In genomic region chr4:138729018-138729703, GRCm38 (mm10) we compare ENCODE assay signal across 9 mouse cellular contexts. TPM values are rescaled to one million over a fixed set of nuclear protein-coding genes. Genes with fewer than 3 reads are reported as not detected.
DNase-seq lines count a peak whose midpoint lies in the region; ATAC-seq and TF ChIP-seq lines count a peak whose summit lies in the region.
"Had no signal": no experiment of that assay in that cellular context is flagged by ENCODE, and none has a peak within 500 bp of the region (broad histone marks: within the 10 kb centered on the region; RNA-seq: fewer than 3 reads in every experiment).

No protein-coding gene starts in this region.

- peak; percentile 29 to 54 for DNase-seq in heart, adult 18-20 months
- DNase-seq in heart, postnatal 4 days, result no peak
- peak; percentile 85 for DNase-seq in brain, embryonic 14.5 days (ENCODE audit: low read depth)
- DNase-seq in kidney, adult 2 months, result peak; percentile 95
- peak; percentile 50 for DNase-seq in lung, postnatal 14 days
- no peak for DNase-seq in layer of hippocampus, postnatal 25 days (ENCODE audit: extremely low spot score in 1 of 2, low spot score in 1 of 2)
- no peak for DNase-seq in layer of hippocampus, adult 9-10 months (ENCODE audit: low spot score)

- no peak overlapping the region for H3K4me2 ChIP-seq in intestine, embryonic 16.5 days (ENCODE audit: low read depth, low read length)

- no peak overlapping the region for H3K4me3 ChIP-seq in kidney, adult 2 months (ENCODE audit: insufficient read depth, low read depth, low read length)
- H3K4me3 ChIP-seq in intestine, embryonic 16.5 days (ENCODE audit: low read length), result no peak overlapping the region

- ATAC-seq in intestine, embryonic 16.5 days, result no peak; the same call in 1 of the 2 replicates

- no peaks in the 10 kb centered on the region for H3K27me3 ChIP-seq in kidney, adult 2 months (replicated peaks; ENCODE audit: control insufficient read depth, insufficient read depth, low read length)
- H3K27me3 ChIP-seq in intestine, embryonic 16.5 days (replicated peaks; ENCODE audit: control insufficient read depth, insufficient read depth, low read length), result no peaks in the 10 kb centered on the region

- H3K36me3 ChIP-seq in kidney, adult 2 months (ENCODE audit: control insufficient read depth, insufficient read depth, low read length), result no peaks in the 10 kb centered on the region
- no peaks in the 10 kb centered on the region for H3K36me3 ChIP-seq in intestine, embryonic 16.5 days (ENCODE audit: control insufficient read depth, insufficient read depth, low read length)

- H3K4me1 ChIP-seq in kidney, adult 2 months (ENCODE audit: control insufficient read depth, insufficient read depth, low read length), result peaks cover 14% of the 10 kb centered on the region
- peaks cover 14% of the 10 kb centered on the region for H3K4me1 ChIP-seq in intestine, embryonic 16.5 days (ENCODE audit: control insufficient read depth, insufficient read depth, low read length)

- no peaks in the 10 kb centered on the region for H3K9me3 ChIP-seq in intestine, embryonic 16.5 days (ENCODE audit: control insufficient read depth, low read length)

- TF ChIP-seq POLR2A in brain, embryonic 14.5 days (IDR thresholded peaks at IDR 0.05; ENCODE audit: borderline replicate concordance, extremely low read depth, insufficient read depth, insufficient read length, poor library complexity, severe bottlenecking), result no peak
- no peak for TF ChIP-seq POLR2A in kidney, adult 2 months (IDR thresholded peaks at IDR 0.05; ENCODE audit: low read depth, low read length)

- no peak overlapping the region for H3K9ac ChIP-seq in intestine, embryonic 16.5 days (ENCODE audit: low read depth, low read length)

- 40% methylated on average over 9 of the region's 9 CpGs for WGBS in kidney, adult 2 months
- WGBS in intestine, embryonic 16.5 days, result 52% methylated on average over 9 of the region's 9 CpGs

- TF ChIP-seq CTCF in brain, embryonic 14.5 days (IDR thresholded peaks at IDR 0.05; ENCODE audit: borderline replicate concordance, extremely low read depth, insufficient read depth, insufficient read length), result no peak
- TF ChIP-seq CTCF in kidney, adult 2 months (conservative IDR thresholded peaks at IDR 0.05; ENCODE audit: insufficient read depth, insufficient read length, low read depth, low read length), result no peak

- peak overlapping the region; percentile 72 for H3K27ac ChIP-seq in kidney, adult 2 months (ENCODE audit: insufficient read depth, low read depth, low read length)
- H3K27ac ChIP-seq in intestine, embryonic 16.5 days (ENCODE audit: low read length), result no peak overlapping the region

RNA-seq across cellular contexts. Expression of gene Pla2g2c, which starts 4.6 kb away (rescaled TPM):
- under 1 TPM; 0.15 to 0.18 TPM for total RNA-seq in heart, adult 18-20 months (2021)
- total RNA-seq in heart, postnatal 4 days (2021), result not detected
- 0.24 and 0.63 TPM in 2 replicates for polyA plus RNA-seq in brain, embryonic 14.5 days (2012; rRNA removed)
- polyA plus RNA-seq in kidney, adult 2 months (2012; rRNA removed), result 0.87 and 1.2 TPM in 2 replicates
- under 1 TPM in 1 of 2 experiments, not detected in 1; 0.21 TPM for total RNA-seq in layer of hippocampus, postnatal 25 days (2021)
- 0.13 and 0.16 TPM in 2 replicates for polyA plus RNA-seq in intestine, embryonic 16.5 days (2015; fragmentation: Nextera tagmentation; extraction: Ambion mirVana)

RNA-seq across cellular contexts. Expression of gene Ubxn10, which starts 7.8 kb away (rescaled TPM):
- total RNA-seq in heart, adult 18-20 months (2021), result 1 to 10 TPM; 1.9 to 2.7 TPM
- 1 to 10 TPM in 1 of 2 experiments, under 1 TPM in 1; 0.79 to 1.0 TPM for total RNA-seq in heart, postnatal 4 days (2021)
- 3.8 and 5.3 TPM in 2 replicates for polyA plus RNA-seq in brain, embryonic 14.5 days (2012; rRNA removed)
- 5.6 and 6.8 TPM in 2 replicates for polyA plus RNA-seq in kidney, adult 2 months (2012; rRNA removed)
- 1 to 10 TPM; 1.3 to 1.6 TPM for total RNA-seq in layer of hippocampus, postnatal 25 days (2021)
- 1.3 and 1.5 TPM in 2 replicates for polyA plus RNA-seq in intestine, embryonic 16.5 days (2015; fragmentation: Nextera tagmentation; extraction: Ambion mirVana)

RNA-seq across cellular contexts. Expression of gene Pla2g2f, which starts 28.3 kb away (rescaled TPM):
- under 1 TPM; 0.28 to 0.37 TPM for total RNA-seq in heart, adult 18-20 months (2021)
- total RNA-seq in heart, postnatal 4 days (2021), result under 1 TPM in 1 of 2 experiments, not detected in 1; 0.10 TPM
- polyA plus RNA-seq in brain, embryonic 14.5 days (2012; rRNA removed), result 0.16 and 1.2 TPM in 2 replicates
- polyA plus RNA-seq in kidney, adult 2 months (2012; rRNA removed), result 0.03 TPM in 1 of 2 replicates, not detected in the other
- total RNA-seq in layer of hippocampus, postnatal 25 days (2021), result 1 to 10 TPM; 1.5 to 1.6 TPM
- 2.3 and 2.7 TPM in 2 replicates for polyA plus RNA-seq in intestine, embryonic 16.5 days (2015; fragmentation: Nextera tagmentation; extraction: Ambion mirVana)

RNA-seq across cellular contexts. Expression of gene Pla2g2d, which starts 46.4 kb away (rescaled TPM):
- 1 to 10 TPM; 1.2 to 6.4 TPM for total RNA-seq in heart, adult 18-20 months (2021)
- total RNA-seq in heart, postnatal 4 days (2021), result not detected
- 0.13 and 0.14 TPM in 2 replicates for polyA plus RNA-seq in brain, embryonic 14.5 days (2012; rRNA removed)
- polyA plus RNA-seq in kidney, adult 2 months (2012; rRNA removed), result 0.64 and 8.4 TPM in 2 replicates
- total RNA-seq in layer of hippocampus, postnatal 25 days (2021), result under 1 TPM; 0.28 to 0.54 TPM
- 0.44 and 0.75 TPM in 2 replicates for polyA plus RNA-seq in intestine, embryonic 16.5 days (2015; fragmentation: Nextera tagmentation; extraction: Ambion mirVana)
- polyA plus RNA-seq: limb, embryonic 11.5 days had no signal

Comparison
In these comparisons a context has a peak if more than half of its experiments do, and no peak if none do; other contexts are left out.
1. DNase-seq: peak in heart, adult 18-20 months (2 of 2), brain, embryonic 14.5 days (single experiment), kidney, adult 2 months (single experiment) and lung, postnatal 14 days (single experiment); none in heart, postnatal 4 days (single experiment), layer of hippocampus, postnatal 25 days (0 of 2) and layer of hippocampus, adult 9-10 months (single experiment).